Mouse (Mus musculus): ENCODE data around the gene Tbc1d21. TPM values are rescaled to one million over a fixed set of nuclear protein-coding genes. Genes with fewer than 3 reads are reported as not detected.

Tbc1d21 gene
- total RNA-seq, 2 experiments from 2014 or later: not detected

DNA sequence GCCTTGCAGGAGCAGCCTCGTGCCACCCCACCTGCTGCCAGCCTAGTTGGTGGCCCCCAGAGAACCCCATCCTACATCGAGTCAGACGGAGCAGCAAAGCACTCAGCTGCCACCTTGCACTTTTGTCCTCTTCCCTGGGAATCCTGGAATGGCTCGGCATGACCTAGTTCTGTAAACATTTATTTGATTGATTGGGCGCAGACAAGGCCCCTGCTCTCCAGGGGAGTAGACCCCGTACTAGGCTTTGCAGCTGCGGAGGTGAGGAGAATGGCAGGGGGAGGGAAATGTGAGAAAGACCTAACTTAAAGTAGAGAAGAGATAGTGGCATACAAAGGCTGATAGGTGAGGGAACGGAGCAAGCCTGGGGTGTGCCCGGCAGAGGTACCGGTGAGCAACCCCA, 23.8 kb downstream of the Tbc1d21 start:
- DNase-seq: no peak
- intact Hi-C loops (cut with DNase I): no loop called here

DNA sequence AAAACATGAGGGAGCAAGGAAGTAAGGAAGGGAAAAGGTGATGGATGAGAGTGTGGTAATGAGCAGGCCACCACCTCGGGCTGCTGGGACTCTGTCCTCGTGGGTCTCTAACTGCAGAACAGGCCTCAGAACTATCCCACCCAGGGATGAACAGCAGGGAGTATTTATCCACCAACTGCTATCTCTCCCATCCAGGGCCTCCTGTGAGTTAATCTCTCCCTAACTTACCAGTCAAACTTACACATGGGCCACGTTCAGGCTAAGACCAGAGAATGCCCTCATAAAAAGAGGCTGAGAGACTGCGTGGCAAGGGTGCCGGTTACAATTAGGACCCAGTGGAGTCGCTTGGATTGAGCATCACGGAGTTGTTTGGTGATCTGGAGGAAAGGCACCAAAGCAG, 24.3 kb downstream of the Tbc1d21 start:
- no peak for DNase-seq
- intact Hi-C loops (cut with DNase I): no loop called here

DNA sequence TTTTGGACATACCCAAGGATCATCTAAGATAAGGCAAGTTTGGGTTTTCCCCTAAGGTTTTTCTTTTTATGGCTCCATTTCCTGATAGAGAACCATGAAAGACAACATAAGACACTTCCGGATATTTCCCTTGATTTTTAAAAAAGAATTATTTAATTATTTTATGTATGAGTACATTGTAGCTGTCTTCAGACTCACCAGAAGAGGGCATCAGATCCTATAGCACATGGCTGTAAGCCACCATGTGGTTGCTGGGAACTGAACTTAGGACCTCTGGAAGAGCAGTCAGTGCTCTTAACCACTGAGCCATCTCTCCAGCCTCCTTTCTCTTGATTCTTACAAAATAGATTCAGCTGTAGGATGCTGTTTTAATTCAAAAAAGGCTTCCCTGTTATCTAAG, 28.5 kb downstream of the Tbc1d21 start:
- intact Hi-C loops (cut with DNase I): no loop called here
- no peak for DNase-seq

DNA sequence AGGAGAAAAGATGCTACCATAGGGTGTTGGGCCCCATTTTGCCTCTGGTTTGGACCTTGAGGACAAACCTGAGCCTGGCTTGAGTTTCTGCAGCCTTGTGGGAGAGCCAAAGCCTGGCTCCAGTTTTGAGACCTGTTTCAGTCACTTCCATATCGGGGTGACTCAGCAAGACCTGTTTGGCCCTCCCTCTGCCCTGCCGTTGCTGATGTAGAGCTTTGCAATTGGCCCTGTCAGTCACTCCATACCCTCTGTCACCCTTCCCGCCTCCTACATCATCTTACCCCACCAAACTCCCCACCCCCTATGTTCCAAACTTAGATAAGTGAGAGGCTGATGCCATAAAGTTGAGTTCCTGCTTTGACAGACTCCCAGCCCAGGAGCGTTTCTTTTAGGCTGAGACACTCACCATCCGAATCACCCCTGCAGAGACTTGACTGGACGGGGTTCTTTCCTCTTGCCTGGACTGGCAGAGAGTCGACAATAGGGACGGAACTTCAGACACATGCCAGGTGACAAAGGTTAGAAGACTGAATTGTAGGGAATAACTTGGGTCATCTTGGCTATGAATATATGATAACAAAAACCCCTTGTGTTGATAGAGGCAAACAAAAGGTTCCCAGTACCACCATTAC, 33.5 kb downstream of the Tbc1d21 start:
- DNase-seq: no peak
- intact Hi-C loops (cut with DNase I): no loop called here

DNA sequence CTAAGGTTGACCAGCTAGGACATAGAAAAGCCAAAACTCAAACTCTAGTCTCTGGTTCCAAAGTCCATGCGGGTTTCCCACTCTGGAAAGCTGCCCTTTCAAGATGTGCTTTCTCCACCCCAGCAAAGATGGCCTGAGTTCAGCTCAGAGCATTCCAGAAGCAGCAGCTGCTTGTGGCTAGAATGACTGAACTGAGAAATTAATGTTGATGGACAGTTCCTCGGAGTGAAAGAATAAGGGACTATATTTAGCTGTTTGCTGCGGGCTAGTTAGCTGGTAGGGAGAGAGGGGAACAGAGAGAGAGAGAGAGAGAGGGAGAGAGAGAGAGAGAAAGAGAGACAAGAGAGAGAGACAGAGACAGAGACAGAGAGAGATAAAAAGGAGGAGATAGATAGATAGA, 39.0 kb downstream of the Tbc1d21 start:
- DNase-seq: no peak
- intact Hi-C loops (cut with DNase I): loop anchor here (2.0 kb wide), 1 partner anchor 40 kb away; the partner anchor contains the start of gene Tbc1d21

DNA sequence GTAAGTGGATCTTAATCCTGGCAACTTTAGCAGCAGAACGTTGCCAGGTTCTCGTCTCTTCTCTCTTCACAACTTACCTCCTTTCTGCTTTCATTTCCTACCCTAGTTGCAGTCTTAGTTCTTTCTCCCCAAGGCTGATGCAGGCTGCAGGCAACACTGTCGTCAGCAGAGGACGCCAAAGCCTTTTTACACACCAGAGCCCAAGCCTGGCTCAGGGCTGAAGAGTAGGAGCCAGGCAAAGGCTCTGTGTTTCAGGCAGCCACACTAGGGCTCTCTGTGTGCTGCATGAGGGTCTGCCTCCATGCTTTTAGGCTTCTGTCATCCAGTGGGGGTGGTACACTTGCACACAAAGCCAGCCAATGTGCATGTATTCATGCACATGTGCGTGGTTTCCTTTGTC, 40.0 kb downstream of the Tbc1d21 start:
- peak in 1 of 2 experiments; percentile 47 for DNase-seq

DNA sequence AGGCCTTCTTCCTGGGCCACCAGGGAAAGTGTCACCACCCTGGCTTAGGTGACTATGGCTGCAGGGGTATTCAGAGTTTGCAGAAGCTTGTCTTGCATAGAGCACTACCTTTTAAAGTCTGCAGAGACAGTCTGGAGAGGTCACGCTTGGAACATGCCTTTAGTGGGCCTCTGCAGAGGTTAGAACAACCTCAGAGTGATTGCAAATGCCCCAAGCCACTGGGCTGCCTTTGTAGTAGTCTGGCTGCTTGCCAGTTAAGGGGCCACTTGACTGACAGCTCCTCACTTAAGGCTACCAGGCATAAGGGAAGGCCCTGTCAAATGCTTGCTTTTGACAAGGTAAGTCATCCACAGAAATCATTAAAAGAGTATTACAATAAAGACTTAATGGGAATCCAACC, 42.9 kb downstream of the Tbc1d21 start:
- intact Hi-C loops (cut with DNase I): no loop called here
- no peak for DNase-seq

More for the DNA sequence above, 40.0 kb downstream of the Tbc1d21 start:
- intact Hi-C loops (cut with DNase I): loop anchor here (2.0 kb wide), 1 partner anchor 41 kb away; the partner anchor contains the start of gene Tbc1d21

DNA sequence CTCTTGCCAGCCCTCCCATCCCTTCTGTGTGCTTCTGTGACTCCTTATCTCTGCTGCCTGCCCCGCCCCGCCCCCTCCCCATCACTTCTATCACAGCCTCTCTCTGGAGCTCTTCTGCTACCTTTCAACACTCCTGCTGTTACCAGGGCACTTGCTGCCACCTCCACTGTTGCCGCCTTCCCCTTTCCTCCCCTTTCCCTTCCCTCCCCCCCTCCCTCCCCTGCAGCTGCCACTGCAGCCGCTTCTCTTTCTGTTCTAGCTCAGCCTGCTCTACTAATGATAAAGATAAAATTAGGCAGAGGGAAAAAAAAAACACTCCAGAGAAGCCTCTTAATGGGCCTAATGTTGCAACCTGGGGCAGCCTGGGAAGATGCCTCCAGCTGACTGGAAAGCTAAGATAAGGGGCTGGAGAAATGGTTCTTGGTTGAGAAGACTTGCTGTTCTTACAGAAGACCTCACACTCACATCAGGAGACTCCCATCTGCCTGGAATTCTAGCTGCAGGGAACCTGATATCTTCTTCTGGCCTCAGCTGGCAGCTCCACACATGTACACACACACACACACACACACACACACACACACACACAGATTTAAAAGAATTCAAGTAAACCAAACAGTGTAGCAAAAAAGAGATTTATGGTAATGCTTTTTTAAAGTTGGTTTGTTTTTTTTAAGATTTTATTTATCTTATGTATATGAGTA, 43.6 kb downstream of the Tbc1d21 start:
- intact Hi-C loops (cut with DNase I): no loop called here
- no peak for DNase-seq

DNA sequence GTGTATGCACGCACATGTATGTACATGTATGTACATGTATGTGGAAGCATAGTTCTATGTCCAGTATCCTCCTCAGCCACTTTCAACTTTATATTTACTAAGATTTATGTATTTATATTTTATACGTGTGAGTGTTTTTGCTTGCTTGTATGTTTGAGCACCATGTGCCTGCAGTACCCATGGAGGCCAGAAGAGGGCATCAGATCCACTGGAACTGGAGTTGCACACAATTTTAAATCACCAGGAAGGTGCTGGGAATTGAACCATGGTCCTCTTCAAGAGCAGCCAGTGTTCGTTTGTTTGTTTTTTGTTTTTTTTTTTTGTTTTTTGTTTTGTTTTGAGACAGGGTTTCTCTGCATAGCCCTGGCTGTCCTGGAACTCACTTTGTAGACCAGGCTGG, 48.6 kb downstream of the Tbc1d21 start:
- intact Hi-C loops (cut with DNase I): no loop called here
- DNase-seq: no peak

DNA sequence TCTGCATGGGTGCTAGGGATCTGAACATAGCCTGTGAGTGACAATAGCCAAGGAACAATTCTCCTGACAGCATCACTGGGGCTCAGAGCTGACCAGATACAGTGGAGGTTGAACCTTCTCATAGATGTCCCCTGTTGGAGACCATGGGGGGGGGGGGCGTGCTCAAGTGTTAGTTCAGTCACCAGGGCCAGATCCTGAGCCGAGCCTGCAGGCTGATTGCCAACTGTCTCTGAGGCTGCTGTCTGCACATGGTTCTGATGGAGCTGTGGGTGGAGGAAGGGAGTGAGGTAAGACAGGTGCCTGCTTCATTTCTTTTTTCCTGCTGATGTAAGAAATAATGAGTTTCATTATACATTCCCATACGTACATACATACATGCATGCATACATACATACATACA, 51.9 kb downstream of the Tbc1d21 start:
- DNase-seq: no peak
- intact Hi-C loops (cut with DNase I): no loop called here

DNA sequence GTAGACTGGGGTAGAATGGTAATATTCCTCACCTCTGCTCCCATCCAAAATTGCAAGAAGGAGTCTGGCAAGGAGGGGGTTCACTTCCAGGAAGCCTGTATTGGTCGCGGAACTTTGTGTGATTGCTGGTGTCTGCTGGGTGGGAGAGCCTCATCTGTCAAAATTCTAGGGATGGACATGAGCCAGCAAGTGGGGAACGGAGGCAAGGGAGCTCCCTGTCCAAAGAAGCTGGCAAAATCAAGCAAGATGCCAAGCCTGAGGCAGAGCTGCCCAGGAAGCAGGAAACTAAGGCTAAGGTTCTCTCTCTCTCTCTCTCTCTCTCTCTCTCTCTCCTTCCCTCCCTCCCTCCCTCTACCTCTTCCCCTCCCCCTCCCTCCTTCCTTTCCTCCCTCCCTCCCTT, 52.9 kb downstream of the Tbc1d21 start:
- DNase-seq: no peak
- intact Hi-C loops (cut with DNase I): no loop called here

DNA sequence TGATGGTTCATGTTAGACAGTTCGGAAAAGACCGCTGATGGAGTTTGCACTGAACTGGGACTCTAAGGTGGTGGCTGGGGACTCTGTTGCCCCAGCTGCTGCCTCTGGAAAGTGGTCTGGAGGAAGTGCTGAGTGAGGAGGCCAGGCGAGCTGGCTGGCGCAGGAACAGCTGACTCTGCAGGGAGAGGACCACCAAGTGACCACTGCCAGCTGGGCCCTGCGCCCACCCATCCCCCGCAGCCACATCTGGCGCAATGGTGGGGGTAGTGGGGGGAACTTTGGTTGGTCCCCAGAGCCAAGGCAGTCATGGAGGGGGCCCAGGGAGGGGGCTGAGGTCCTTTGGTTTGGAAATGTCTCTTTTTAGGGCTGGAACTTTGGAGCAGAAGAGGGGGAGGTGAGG, 53.5 kb downstream of the Tbc1d21 start:
- intact Hi-C loops (cut with DNase I): no loop called here

DNA sequence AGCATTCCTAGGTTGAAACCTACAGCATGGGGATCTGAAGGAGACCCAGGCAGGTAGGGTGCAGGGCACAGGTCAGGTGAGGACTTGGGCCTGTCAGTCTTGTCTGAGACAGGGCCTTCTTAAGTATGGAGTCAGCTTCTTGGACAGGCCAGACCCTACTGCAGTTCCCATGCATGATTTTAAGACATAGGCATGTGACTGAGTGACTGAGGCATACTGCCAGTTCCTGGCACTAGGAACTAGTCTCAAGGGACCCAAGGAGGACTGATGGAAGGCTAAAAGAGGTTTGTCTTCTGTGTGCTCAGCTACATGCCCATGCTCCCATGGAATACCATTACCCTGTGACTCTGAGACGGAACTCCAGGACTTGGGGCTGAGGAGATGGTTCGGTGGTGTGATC, 54.4 kb downstream of the Tbc1d21 start:
- intact Hi-C loops (cut with DNase I): no loop called here
- no peak for DNase-seq

More for the DNA sequence above, 53.5 kb downstream of the Tbc1d21 start:
- DNase-seq: no peak

DNA sequence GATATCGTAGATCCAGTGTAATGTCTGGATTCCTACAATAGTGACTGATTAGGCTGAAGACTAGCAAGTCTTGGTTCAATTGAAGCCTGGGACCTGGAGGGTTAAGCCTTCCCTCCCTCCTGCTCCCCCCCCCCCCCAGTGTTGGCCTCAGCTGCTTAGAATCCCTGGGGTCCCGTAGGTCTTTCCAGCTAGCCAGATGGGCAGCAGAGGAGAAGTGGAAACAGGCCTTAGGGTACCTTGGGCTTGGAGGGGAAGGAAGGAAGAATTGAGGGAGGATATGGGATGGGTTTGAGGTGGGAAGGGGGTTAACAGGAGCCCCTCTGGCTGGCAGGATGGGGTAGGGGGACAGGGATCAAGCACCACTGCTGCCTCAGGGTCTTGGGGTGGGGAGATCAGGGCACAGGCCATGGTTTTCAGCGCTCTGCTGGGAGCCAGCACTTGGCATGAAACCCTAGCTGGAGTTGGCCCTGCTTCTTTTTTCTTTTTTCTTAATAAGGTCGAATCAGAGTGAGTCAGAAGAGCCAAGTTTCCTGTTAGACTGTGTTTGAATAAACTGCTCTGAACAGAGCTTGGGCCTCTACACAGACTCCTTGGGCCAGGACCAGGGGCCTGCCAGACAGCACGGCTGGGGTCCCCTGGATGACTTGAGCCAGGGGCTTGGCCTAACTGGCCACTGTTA, 55.4 kb downstream of the Tbc1d21 start:
- intact Hi-C loops (cut with DNase I): no loop called here
- no peak for DNase-seq

DNA sequence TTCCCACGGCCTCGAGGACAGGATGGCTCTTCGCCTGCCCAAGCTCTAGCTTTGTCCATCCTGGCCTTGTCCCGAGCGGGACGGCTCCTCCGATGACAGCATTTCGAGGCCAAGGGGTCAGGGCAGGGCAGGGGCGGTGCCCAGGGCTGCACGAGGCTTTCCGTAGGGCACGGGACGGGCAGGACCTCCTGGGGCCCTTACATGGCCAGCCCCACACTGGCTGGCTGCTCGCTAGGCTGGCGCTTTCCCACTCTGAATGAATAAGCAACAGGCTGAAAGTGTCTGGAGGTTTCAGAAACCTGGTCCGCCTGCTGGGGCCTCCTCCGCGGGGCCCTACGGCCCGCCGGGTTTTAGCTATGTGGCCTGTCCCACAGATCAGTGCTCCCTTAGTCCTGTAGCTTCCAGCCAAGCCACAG, 57.3 kb downstream of the Tbc1d21 start, which contains the start of gene Loxl1:
Loxl1 (minus strand) TSS at position 243 of the 416 bp plus-strand sequence.
- intact Hi-C loops (cut with DNase I): no loop called here
- DNase-seq: peak; percentile 61 to 72

DNA sequence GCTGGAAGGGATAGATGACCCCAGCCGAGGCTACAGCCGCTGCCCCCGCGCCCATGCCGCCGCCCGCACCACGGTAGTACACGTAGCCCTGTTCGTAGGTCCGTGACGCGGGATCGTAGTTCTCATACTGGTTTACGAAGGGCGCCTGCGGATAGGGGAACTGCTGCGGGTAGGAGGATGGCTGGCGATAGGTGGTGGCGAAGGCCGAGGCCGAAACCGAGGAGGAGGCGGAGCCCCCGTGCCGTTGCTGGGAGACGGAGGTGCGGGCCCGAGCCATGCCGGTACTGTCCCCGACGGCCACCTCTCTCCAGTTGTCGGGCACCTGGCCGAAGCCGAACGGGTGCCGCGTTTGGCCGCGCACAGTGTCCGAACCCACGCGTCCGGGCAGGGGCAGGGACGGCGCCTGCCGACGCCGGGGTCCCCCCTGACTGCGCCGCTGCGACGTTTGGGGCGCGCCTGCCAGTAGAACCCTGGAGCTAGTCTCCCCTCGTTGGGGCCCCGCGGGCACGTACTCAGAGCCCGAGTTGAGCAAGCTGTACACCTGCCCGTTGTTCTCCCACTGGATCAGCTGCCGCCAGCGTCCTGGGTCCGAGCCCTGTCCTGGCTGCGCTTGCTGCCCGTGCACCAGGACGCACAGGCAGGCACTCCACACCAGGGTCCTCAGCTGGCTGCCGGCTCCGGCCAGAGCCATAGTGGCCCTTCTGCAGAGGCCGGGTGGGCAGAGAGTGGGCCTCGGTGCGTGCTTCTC, 57.9 kb downstream of the Tbc1d21 start:
- DNase-seq: no peak

DNA sequence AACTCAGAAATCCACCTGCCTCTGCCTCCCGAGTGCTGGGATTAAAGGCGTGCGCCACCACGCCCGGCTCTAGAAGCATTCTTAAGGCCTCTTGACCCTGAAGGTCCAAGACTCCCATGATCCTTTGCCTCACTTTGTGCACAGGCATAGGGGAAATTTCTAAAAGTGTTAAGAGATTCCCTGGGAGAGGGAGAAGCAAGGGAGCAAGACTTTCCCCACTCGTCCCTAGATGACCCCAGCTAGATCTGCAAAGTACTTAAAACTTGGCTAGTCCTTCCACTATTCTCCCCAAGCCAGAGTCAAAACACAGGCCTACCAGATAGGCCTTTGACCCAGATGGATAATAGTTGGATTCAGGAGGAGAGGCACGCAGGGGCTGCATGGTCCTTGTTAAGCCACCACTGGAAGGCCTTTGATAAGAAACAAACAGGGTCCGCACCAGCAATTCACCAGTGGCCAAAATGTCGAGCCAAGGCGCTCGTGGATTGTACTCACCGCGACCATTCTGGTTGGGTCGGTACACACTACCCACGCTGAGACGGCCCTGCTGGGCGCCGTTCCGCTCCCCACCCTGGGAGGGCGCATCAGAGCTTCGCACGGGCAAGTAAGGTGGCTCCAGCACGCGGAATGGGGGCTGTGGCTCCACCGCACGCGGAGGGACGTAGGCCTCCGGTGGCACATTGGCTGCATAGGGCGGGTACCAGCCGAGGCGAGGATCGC, 58.9 kb downstream of the Tbc1d21 start:
- DNase-seq: no peak
- intact Hi-C loops (cut with DNase I): no loop called here

More for the DNA sequence above, 57.9 kb downstream of the Tbc1d21 start:
- intact Hi-C loops (cut with DNase I): no loop called here

DNA sequence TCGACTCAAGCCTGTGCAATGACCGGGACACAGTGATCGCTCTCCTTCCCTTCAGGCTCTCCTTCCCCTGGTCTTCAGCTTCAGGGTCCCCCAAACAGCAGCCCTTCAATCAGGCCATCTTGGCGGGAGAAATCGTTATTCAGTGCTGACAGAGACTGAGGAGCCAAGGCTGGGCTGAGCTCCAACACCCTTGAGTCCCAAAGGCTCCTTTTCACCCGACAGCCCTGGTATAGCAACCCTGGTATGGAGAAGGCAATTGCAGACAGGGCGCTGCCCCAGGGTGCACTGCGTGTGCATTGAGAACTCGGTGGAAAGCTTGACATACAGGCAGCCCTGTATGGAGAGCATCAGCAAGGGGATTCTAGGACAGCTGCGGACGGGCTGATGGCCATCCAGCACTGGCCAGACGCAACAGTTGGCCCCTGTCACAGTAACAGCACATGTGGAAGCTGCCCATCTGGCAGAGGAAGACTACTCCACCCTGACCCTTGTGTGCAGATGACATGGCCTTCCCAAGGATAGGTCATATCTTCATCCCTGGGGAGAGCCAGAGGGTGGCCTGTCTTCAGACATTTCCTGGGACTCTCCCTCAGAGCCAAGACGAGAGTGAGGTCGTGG, 60.1 kb downstream of the Tbc1d21 start:
- DNase-seq: peak; percentile 55 to 61
- intact Hi-C loops (cut with DNase I): no loop called here

All from gastrocnemius, postnatal 36 days (tissue).